Comparison of ENCODE assay signal across 11 mouse cellular contexts in genomic region chr3:83768293-83769035, GRCm38 (mm10). TPM values are rescaled to one million over a fixed set of nuclear protein-coding genes. Genes with fewer than 3 reads are reported as not detected.
DNase-seq lines count a peak whose midpoint lies in the region; ATAC-seq lines count a peak whose summit lies in the region.
"Had no signal": no experiment of that assay in that cellular context is flagged by ENCODE, and none has a peak within 500 bp of the region (broad histone marks: within the 10 kb centered on the region; RNA-seq: fewer than 3 reads in every experiment).

No protein-coding gene starts in this region.

- peak overlapping the region; percentile 19 for H3K4me3 ChIP-seq in heart, embryonic 16.5 days (ENCODE audit: low read length)
- peak overlapping the region; percentile 72 for H3K4me3 ChIP-seq in embryonic facial prominence, embryonic 12.5 days
- H3K4me3 ChIP-seq in hindbrain, embryonic 11.5 days (ENCODE audit: low read depth, low read length), result peak overlapping the region; percentile 67
- peak overlapping the region; percentile 4; the same call in 1 of the 2 replicates for H3K4me3 ChIP-seq in midbrain, embryonic 14.5 days (replicated peaks; ENCODE audit: low read depth, low read length)
- H3K4me3 ChIP-seq: liver, embryonic 13.5 days had no signal

- no peaks in the 10 kb centered on the region for H3K36me3 ChIP-seq in heart, embryonic 16.5 days (ENCODE audit: control insufficient read depth, insufficient read depth)
- peaks cover 34% of the 10 kb centered on the region for H3K36me3 ChIP-seq in embryonic facial prominence, embryonic 12.5 days
- no peaks in the 10 kb centered on the region for H3K36me3 ChIP-seq in hindbrain, embryonic 11.5 days (ENCODE audit: control insufficient read depth, insufficient read depth, low read length)
- H3K36me3 ChIP-seq in midbrain, embryonic 14.5 days (ENCODE audit: control insufficient read depth, insufficient read depth, low read length), result no peaks in the 10 kb centered on the region
- H3K36me3 ChIP-seq: liver, embryonic 13.5 days had no signal

- no peak overlapping the region for H3K27ac ChIP-seq in heart, embryonic 16.5 days (ENCODE audit: low read length)
- H3K27ac ChIP-seq in embryonic facial prominence, embryonic 12.5 days, result peak overlapping the region; percentile 32; the same call in 1 of the 2 replicates
- H3K27ac ChIP-seq in hindbrain, embryonic 11.5 days (ENCODE audit: low read depth, low read length), result peak overlapping the region; percentile 47; the same call in 1 of the 2 replicates
- H3K27ac ChIP-seq in midbrain, embryonic 14.5 days (replicated peaks; ENCODE audit: low read depth, low read length), result no peak overlapping the region
- H3K27ac ChIP-seq: liver, embryonic 13.5 days had no signal

- peaks cover 13% of the 10 kb centered on the region for H3K4me1 ChIP-seq in heart, embryonic 16.5 days (ENCODE audit: control insufficient read depth, insufficient read depth, low read length)
- peaks cover 40% of the 10 kb centered on the region for H3K4me1 ChIP-seq in embryonic facial prominence, embryonic 12.5 days
- H3K4me1 ChIP-seq in hindbrain, embryonic 11.5 days (replicated peaks; ENCODE audit: control insufficient read depth, insufficient read depth, low read length), result peaks cover 6% of the 10 kb centered on the region
- H3K4me1 ChIP-seq in midbrain, embryonic 14.5 days (ENCODE audit: control insufficient read depth, insufficient read depth, low read length), result peaks cover 24% of the 10 kb centered on the region

- intact Hi-C loops in heart, postnatal 25 days (cut with DNase I), result no loop called here
- intact Hi-C loops in left cerebral cortex, postnatal 25 days (cut with DNase I), result no loop called here

- peaks cover 43% of the 10 kb centered on the region for H3K27me3 ChIP-seq in heart, embryonic 16.5 days (ENCODE audit: control insufficient read depth, insufficient read depth, low read length)
- H3K27me3 ChIP-seq in embryonic facial prominence, embryonic 12.5 days, result no peaks in the 10 kb centered on the region
- H3K27me3 ChIP-seq in hindbrain, embryonic 11.5 days (ENCODE audit: control insufficient read depth, insufficient read depth, low read length), result no peaks in the 10 kb centered on the region
- H3K27me3 ChIP-seq in midbrain, embryonic 14.5 days (ENCODE audit: control insufficient read depth, insufficient read depth, low read length), result no peaks in the 10 kb centered on the region; the same call in 1 of the 2 replicates

- DNase-seq in heart, postnatal 25 days (ENCODE audit: low spot score), result no peak
- peak; percentile 57 for DNase-seq in hindbrain, embryonic 11.5 days (ENCODE audit: low spot score)
- peak; percentile 47 for DNase-seq in midbrain, embryonic 14.5 days
- no peak for DNase-seq in spleen, adult 18-20 months
- no peak for DNase-seq in left cerebral cortex, postnatal 25 days (ENCODE audit: low spot score in 2 of 2)
- DNase-seq in kidney, adult 9 months, result no peak
- DNase-seq: heart, postnatal 36 days; liver, embryonic 13.5 days had no signal

- 48% methylated on average over 11 of the region's 11 CpGs for WGBS in heart, embryonic 16.5 days
- 28% methylated on average over 11 of the region's 11 CpGs for whole genome bisulfite sequencing in embryonic facial prominence, embryonic 12.5 days
- 18% methylated on average over 11 of the region's 11 CpGs for WGBS in hindbrain, embryonic 11.5 days
- 14% methylated on average over 11 of the region's 11 CpGs for WGBS in midbrain, embryonic 14.5 days

- no peak overlapping the region for H3K9ac ChIP-seq in heart, embryonic 16.5 days (ENCODE audit: low read length)
- peak overlapping the region; percentile 51 for H3K9ac ChIP-seq in embryonic facial prominence, embryonic 12.5 days
- peak overlapping the region; percentile 48 for H3K9ac ChIP-seq in hindbrain, embryonic 11.5 days (ENCODE audit: low read depth, low read length)
- peak overlapping the region; percentile 21 for H3K9ac ChIP-seq in midbrain, embryonic 14.5 days (replicated peaks; ENCODE audit: low read length)
- H3K9ac ChIP-seq: liver, embryonic 13.5 days had no signal

- H3K9me3 ChIP-seq in heart, embryonic 16.5 days (replicated peaks; ENCODE audit: control insufficient read depth, low read length), result no peaks in the 10 kb centered on the region
- H3K9me3 ChIP-seq in embryonic facial prominence, embryonic 12.5 days, result no peaks in the 10 kb centered on the region
- H3K9me3 ChIP-seq in hindbrain, embryonic 11.5 days (ENCODE audit: control insufficient read depth, low read length), result no peaks in the 10 kb centered on the region
- no peaks in the 10 kb centered on the region for H3K9me3 ChIP-seq in midbrain, embryonic 14.5 days (ENCODE audit: control insufficient read depth, low read length)
- H3K9me3 ChIP-seq: liver, embryonic 13.5 days had no signal

- H3K4me2 ChIP-seq in heart, embryonic 16.5 days (ENCODE audit: low read depth, low read length), result peak overlapping the region; percentile 33
- peak overlapping the region; percentile 68 for H3K4me2 ChIP-seq in embryonic facial prominence, embryonic 12.5 days (replicated peaks)
- peak overlapping the region; percentile 89 for H3K4me2 ChIP-seq in hindbrain, embryonic 11.5 days (replicated peaks; ENCODE audit: low read depth, low read length)
- H3K4me2 ChIP-seq in midbrain, embryonic 14.5 days (ENCODE audit: low read length), result peak overlapping the region; percentile 95
- H3K4me2 ChIP-seq: liver, embryonic 13.5 days had no signal

- no peak for ATAC-seq in heart, embryonic 16.5 days (replicated peaks; ENCODE audit: extremely low read depth, insufficient read depth, low FRiP score)
- ATAC-seq in embryonic facial prominence, embryonic 12.5 days (ENCODE audit: insufficient number of reproducible peaks, insufficient read depth, low FRiP score, low TSS enrichment), result no peak
- ATAC-seq in hindbrain, embryonic 11.5 days (ENCODE audit: low FRiP score), result no peak
- no peak for ATAC-seq in midbrain, embryonic 14.5 days (ENCODE audit: low FRiP score, low TSS enrichment)

RNA-seq across cellular contexts. Expression of gene Sfrp2, which starts 2.3 kb away (rescaled TPM):
- 140 and 142 TPM in 2 replicates for polyA plus RNA-seq in heart, embryonic 16.5 days (2015; fragmentation: Nextera tagmentation; extraction: Ambion mirVana)
- 1 to 10 TPM; 5.1 to 7.1 TPM for total RNA-seq in heart, postnatal 25 days (2021)
- 523 and 527 TPM in 2 replicates for polyA plus RNA-seq in embryonic facial prominence, embryonic 12.5 days (2016; fragmentation: Nextera tagmentation; extraction: Ambion mirVana)
- polyA plus RNA-seq in hindbrain, embryonic 11.5 days (2014; fragmentation: Nextera tagmentation; extraction: Ambion mirVana), result 94.1 and 94.4 TPM in 2 replicates
- polyA plus RNA-seq in midbrain, embryonic 14.5 days (2014; fragmentation: Nextera tagmentation; extraction: Ambion mirVana), result 37.6 and 41.3 TPM in 2 replicates
- 1 to 10 TPM; 2.4 to 2.5 TPM for total RNA-seq in left cerebral cortex, postnatal 25 days (2021)
- total RNA-seq: common myeloid progenitor, adult 5-6 weeks had no signal

Comparison
In these comparisons a context has a peak if more than half of its experiments do, and no peak if none do; other contexts are left out.
1. H3K27ac ChIP-seq: peak in embryonic facial prominence, embryonic 12.5 days (single experiment) and hindbrain, embryonic 11.5 days (single experiment); none in heart, embryonic 16.5 days (single experiment) and midbrain, embryonic 14.5 days (single experiment).
2. H3K4me2 ChIP-seq: peak in every context shown above with its lines; median percentile 95 in midbrain, embryonic 14.5 days; 89 in hindbrain, embryonic 11.5 days; 68 in embryonic facial prominence, embryonic 12.5 days; 33 in heart, embryonic 16.5 days.
3. H3K4me3 ChIP-seq: peak in every context shown above with its lines; median percentile 72 in embryonic facial prominence, embryonic 12.5 days; 67 in hindbrain, embryonic 11.5 days; 19 in heart, embryonic 16.5 days; 4 in midbrain, embryonic 14.5 days.
4. DNase-seq: peak in hindbrain, embryonic 11.5 days (single experiment) and midbrain, embryonic 14.5 days (single experiment); none in heart, postnatal 25 days (single experiment), spleen, adult 18-20 months (0 of 2), left cerebral cortex, postnatal 25 days (0 of 2) and kidney, adult 9 months (single experiment).